Mouse (Mus musculus) urinary bladder, postnatal 10 days (tissue): ENCODE measurements at regions not wholly inside any gene's neighbourhood (a gene's known extent, or its start where the extent isn't known, plus 50 kb on each side); places are given as distances from the start of the nearest gene placed in this dataset.
"Not testable (repeated sequence)": the region's sequence is repeated elsewhere in the genome, so short reads cannot be mapped to it uniquely, and the experiment has no call there.

Experiments used
- DNase-seq: peaks from one replicate; pipeline ENCODE4 v3.0.0; 2022; ENCODE audit warnings: low spot score

GRCm38 (mm10) chr3:21729328-21729727, 347.1 kb upstream of the Tbl1xr1 start:
- no peak for DNase-seq

- DNase-seq: not testable (repeated sequence)
Observed at GRCm38 (mm10) chr3:21735688-21736087, 340.8 kb upstream of the Tbl1xr1 start.

GRCm38 (mm10) chr3:21739720-21740119, 336.7 kb upstream of the Tbl1xr1 start:
- no peak for DNase-seq

GRCm38 (mm10) chr3:21744107-21744506, 332.3 kb upstream of the Tbl1xr1 start:
- no peak for DNase-seq

GRCm38 (mm10) chr3:21760516-21761218, 315.8 kb upstream of the Tbl1xr1 start:
- DNase-seq: no peak

GRCm38 (mm10) chr3:21761219-21761600, 315.2 kb upstream of the Tbl1xr1 start:
- no peak for DNase-seq

GRCm38 (mm10) chr3:21761909-21762308, 314.5 kb upstream of the Tbl1xr1 start:
- DNase-seq: no peak

- DNase-seq: no peak
Observed at GRCm38 (mm10) chr3:21768081-21768480, 308.4 kb upstream of the Tbl1xr1 start.

GRCm38 (mm10) chr3:21769920-21770547, 306.4 kb upstream of the Tbl1xr1 start:
- no peak for DNase-seq

GRCm38 (mm10) chr3:21771752-21772298, 304.6 kb upstream of the Tbl1xr1 start:
- no peak for DNase-seq

- DNase-seq: no peak
Observed at GRCm38 (mm10) chr3:21774172-21774842, 302.1 kb upstream of the Tbl1xr1 start.

GRCm38 (mm10) chr3:21778789-21779188, 297.7 kb upstream of the Tbl1xr1 start:
- DNase-seq: no peak

- no peak for DNase-seq
Observed at GRCm38 (mm10) chr3:21791983-21792631, 284.3 kb upstream of the Tbl1xr1 start.

GRCm38 (mm10) chr3:21798139-21798538, 278.3 kb upstream of the Tbl1xr1 start:
- no peak for DNase-seq

- not testable (repeated sequence) for DNase-seq
Observed at GRCm38 (mm10) chr3:21803886-21804285, 272.6 kb upstream of the Tbl1xr1 start.

GRCm38 (mm10) chr3:21806494-21807157, 269.8 kb upstream of the Tbl1xr1 start:
- DNase-seq: no peak

- DNase-seq: no peak
Observed at GRCm38 (mm10) chr3:21808539-21808938, 267.9 kb upstream of the Tbl1xr1 start.

- no peak for DNase-seq
Observed at GRCm38 (mm10) chr3:21809769-21810470, 266.5 kb upstream of the Tbl1xr1 start.

GRCm38 (mm10) chr3:21813401-21813800, 263.1 kb upstream of the Tbl1xr1 start:
- DNase-seq: no peak

- no peak for DNase-seq
Observed at GRCm38 (mm10) chr3:21816968-21817858, 259.2 kb upstream of the Tbl1xr1 start.
